Mouse (Mus musculus): Measurements from ENCODE around the gene 4930470P17Rik. TPM values are rescaled to one million over a fixed set of nuclear protein-coding genes. Genes with fewer than 3 reads are reported as not detected.

4930470P17Rik gene
- polyA plus RNA-seq, 1 experiment from 2014 or later, result not detected

- H3K36me3 ChIP-seq (ENCODE audit: insufficient read depth, low read length), result no peaks in the 10 kb centered on the region
- H3K27ac ChIP-seq (ENCODE audit: low read length), result no peak overlapping the region
- no peaks in the 10 kb centered on the region for H3K9me3 ChIP-seq (ENCODE audit: low read length)
- no peaks in the 10 kb centered on the region for H3K27me3 ChIP-seq (ENCODE audit: insufficient read depth, low read length)
- H3K4me3 ChIP-seq (ENCODE audit: low read length), result no peak overlapping the region
- 83% methylated on average over 2 of the region's 2 CpGs for whole genome bisulfite sequencing
- no peak overlapping the region for H3K9ac ChIP-seq (replicated peaks; ENCODE audit: low read length)
- H3K4me1 ChIP-seq (ENCODE audit: insufficient read depth, low read length), result peaks cover 35% of the 10 kb centered on the region
- ATAC-seq (ENCODE audit: low FRiP score, low TSS enrichment), result no peak
- no peak overlapping the region for H3K4me2 ChIP-seq (replicated peaks; ENCODE audit: low read depth, low read length)
These were observed 52.7 kb downstream of the 4930470P17Rik start for GRCm38 (mm10) chr2:170549146-170549545.

DNA sequence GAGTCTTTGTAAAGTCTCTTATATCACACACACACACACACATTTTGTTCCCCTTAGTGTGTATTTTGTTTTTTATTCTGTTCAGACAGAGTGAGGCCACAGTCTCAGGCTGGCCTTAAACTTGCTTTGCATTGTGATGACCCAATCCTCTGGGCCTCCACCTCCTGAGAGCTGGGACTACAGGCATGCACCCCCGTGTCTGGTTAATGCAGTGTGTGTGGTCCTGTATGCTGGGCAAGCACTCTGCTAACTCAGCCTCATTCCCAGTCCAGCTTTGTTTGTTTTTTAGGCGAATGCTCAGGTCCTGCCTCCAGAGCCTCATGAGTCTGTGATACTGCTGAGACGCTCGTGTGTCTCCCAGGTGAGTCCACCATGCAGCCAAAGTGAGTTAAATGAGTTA, 53.8 kb downstream of the 4930470P17Rik start:
- Histone ChIP-seq H3K9ac (replicated peaks; ENCODE audit: low read length) (no peak overlapping the region), H3K4me1 (ENCODE audit: insufficient read depth, low read length) (peaks cover 35% of the 10 kb centered on the region), H3K36me3 (ENCODE audit: insufficient read depth, low read length) (no peaks in the 10 kb centered on the region), H3K27ac (ENCODE audit: low read length) (peak overlapping the region; percentile 22; the same call in 1 of the 2 replicates), H3K4me2 (replicated peaks; ENCODE audit: low read depth, low read length) (no peak overlapping the region), H3K4me3 (ENCODE audit: low read length) (no peak overlapping the region), H3K9me3 (ENCODE audit: low read length) (no peaks in the 10 kb centered on the region), H3K27me3 (ENCODE audit: insufficient read depth, low read length) (no peaks in the 10 kb centered on the region)
- WGBS, result 31% methylated on average over 4 of the region's 4 CpGs
- ATAC-seq (ENCODE audit: low FRiP score, low TSS enrichment), result no peak

DNA sequence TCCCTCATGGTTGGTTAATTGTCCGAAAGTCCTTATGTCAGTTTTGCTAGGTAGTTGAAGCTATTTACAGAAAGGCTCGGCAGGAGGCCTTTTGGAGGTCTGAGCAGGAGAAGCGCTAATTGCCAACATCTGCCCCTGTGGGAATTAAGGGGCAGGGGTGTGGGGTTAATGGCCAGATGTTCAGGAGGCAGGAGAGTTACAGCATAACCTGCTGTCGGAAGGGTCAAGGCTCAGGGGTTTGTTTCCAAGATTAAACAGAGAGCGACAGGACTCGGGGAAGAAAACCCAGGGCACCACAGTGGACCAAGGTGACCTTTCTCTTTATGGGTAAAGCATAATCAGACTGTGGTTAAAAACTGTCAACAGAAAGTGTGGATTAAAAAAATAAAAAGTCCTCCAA, 54.3 kb downstream of the 4930470P17Rik start:
- no peak overlapping the region for H3K4me3 ChIP-seq (ENCODE audit: low read length)
- H3K27ac ChIP-seq (ENCODE audit: low read length), result peak overlapping the region; percentile 22; the same call in 1 of the 2 replicates
- H3K4me1 ChIP-seq (ENCODE audit: insufficient read depth, low read length), result peaks cover 35% of the 10 kb centered on the region
- no peak overlapping the region for H3K9ac ChIP-seq (replicated peaks; ENCODE audit: low read length)
- 15% methylated on average over 6 of the region's 6 CpGs for whole genome bisulfite sequencing
- H3K4me2 ChIP-seq (replicated peaks; ENCODE audit: low read depth, low read length), result no peak overlapping the region
- H3K9me3 ChIP-seq (ENCODE audit: low read length), result no peaks in the 10 kb centered on the region
- no peak for ATAC-seq (ENCODE audit: low FRiP score, low TSS enrichment)
- H3K27me3 ChIP-seq (ENCODE audit: insufficient read depth, low read length), result no peaks in the 10 kb centered on the region
- no peaks in the 10 kb centered on the region for H3K36me3 ChIP-seq (ENCODE audit: insufficient read depth, low read length)

GRCm38 (mm10) chr2:170545745-170546144, 56.1 kb downstream of the 4930470P17Rik start:
- 40% methylated on average over 4 of the region's 4 CpGs for WGBS
- Histone ChIP-seq H3K27me3 (ENCODE audit: insufficient read depth, low read length) (no peaks in the 10 kb centered on the region), H3K4me2 (replicated peaks; ENCODE audit: low read depth, low read length) (no peak overlapping the region), H3K9ac (replicated peaks; ENCODE audit: low read length) (no peak overlapping the region), H3K36me3 (ENCODE audit: insufficient read depth, low read length) (no peaks in the 10 kb centered on the region), H3K27ac (ENCODE audit: low read length) (no peak overlapping the region), H3K9me3 (ENCODE audit: low read length) (no peaks in the 10 kb centered on the region), H3K4me3 (ENCODE audit: low read length) (no peak overlapping the region), H3K4me1 (ENCODE audit: insufficient read depth, low read length) (peaks cover 31% of the 10 kb centered on the region)
- no peak for ATAC-seq (ENCODE audit: low FRiP score, low TSS enrichment)

GRCm38 (mm10) chr2:170544950-170545349, 56.9 kb downstream of the 4930470P17Rik start:
- peak overlapping the region; percentile 51 for H3K27ac ChIP-seq (ENCODE audit: low read length)
- no peak overlapping the region for H3K9ac ChIP-seq (replicated peaks; ENCODE audit: low read length)
- ATAC-seq (ENCODE audit: low FRiP score, low TSS enrichment), result no peak
- H3K36me3 ChIP-seq (ENCODE audit: insufficient read depth, low read length), result no peaks in the 10 kb centered on the region
- peaks cover 30% of the 10 kb centered on the region for H3K4me1 ChIP-seq (ENCODE audit: insufficient read depth, low read length)
- no peak overlapping the region for H3K4me2 ChIP-seq (replicated peaks; ENCODE audit: low read depth, low read length)
- H3K9me3 ChIP-seq (ENCODE audit: low read length), result no peaks in the 10 kb centered on the region
- no peak overlapping the region for H3K4me3 ChIP-seq (ENCODE audit: low read length)
- no peaks in the 10 kb centered on the region for H3K27me3 ChIP-seq (ENCODE audit: insufficient read depth, low read length)
- 68% methylated on average over 7 of the region's 7 CpGs for WGBS

GRCm38 (mm10) chr2:170544159-170544558, 57.7 kb downstream of the 4930470P17Rik start:
- Histone ChIP-seq H3K4me2 (replicated peaks; ENCODE audit: low read depth, low read length) (no peak overlapping the region), H3K4me1 (ENCODE audit: insufficient read depth, low read length) (peaks cover 25% of the 10 kb centered on the region), H3K4me3 (ENCODE audit: low read length) (no peak overlapping the region), H3K27me3 (ENCODE audit: insufficient read depth, low read length) (no peaks in the 10 kb centered on the region), H3K9ac (replicated peaks; ENCODE audit: low read length) (no peak overlapping the region), H3K36me3 (ENCODE audit: insufficient read depth, low read length) (no peaks in the 10 kb centered on the region), H3K9me3 (ENCODE audit: low read length) (no peaks in the 10 kb centered on the region), H3K27ac (ENCODE audit: low read length) (no peak overlapping the region)
- WGBS, result 65% methylated on average over 3 of the region's 3 CpGs
- no peak for ATAC-seq (ENCODE audit: low FRiP score, low TSS enrichment)

- no peak overlapping the region for H3K9ac ChIP-seq (replicated peaks; ENCODE audit: low read length)
- no peaks in the 10 kb centered on the region for H3K36me3 ChIP-seq (ENCODE audit: insufficient read depth, low read length)
- no peaks in the 10 kb centered on the region for H3K9me3 ChIP-seq (ENCODE audit: low read length)
- no peak overlapping the region for H3K4me2 ChIP-seq (replicated peaks; ENCODE audit: low read depth, low read length)
- H3K4me3 ChIP-seq (ENCODE audit: low read length), result no peak overlapping the region
- H3K27me3 ChIP-seq (ENCODE audit: insufficient read depth, low read length), result no peaks in the 10 kb centered on the region
- ATAC-seq (ENCODE audit: low FRiP score, low TSS enrichment), result no peak
- no peak overlapping the region for H3K27ac ChIP-seq (ENCODE audit: low read length)
- WGBS, result 78% methylated on average over 5 of the region's 5 CpGs
- H3K4me1 ChIP-seq (ENCODE audit: insufficient read depth, low read length), result peaks cover 23% of the 10 kb centered on the region
These were observed 58.2 kb downstream of the 4930470P17Rik start for GRCm38 (mm10) chr2:170543625-170544024.

DNA sequence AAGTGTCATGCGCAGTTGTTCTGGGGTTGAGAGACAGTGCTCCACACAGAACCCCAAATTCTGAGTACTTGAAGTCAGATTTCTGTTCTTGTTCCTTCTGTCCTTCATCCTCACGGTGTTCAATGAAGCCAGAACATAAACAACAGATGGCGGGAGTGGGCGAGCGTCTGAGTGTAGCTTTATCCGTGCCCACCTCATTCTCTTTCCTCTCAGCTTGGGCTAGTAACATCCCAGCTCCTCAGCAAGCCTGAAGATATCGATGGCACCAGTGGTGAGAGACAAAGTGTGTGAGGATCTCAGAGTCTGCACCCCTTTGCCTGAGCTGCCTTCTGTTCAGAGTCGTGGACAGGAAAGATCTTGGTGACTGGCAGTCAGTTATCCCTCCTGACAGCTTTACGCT, 62.6 kb downstream of the 4930470P17Rik start:
- 70% methylated on average over 9 of the region's 9 CpGs for WGBS
- Histone ChIP-seq H3K9me3 (ENCODE audit: low read length) (no peaks in the 10 kb centered on the region), H3K4me2 (replicated peaks; ENCODE audit: low read depth, low read length) (no peak overlapping the region), H3K9ac (replicated peaks; ENCODE audit: low read length) (no peak overlapping the region), H3K36me3 (ENCODE audit: insufficient read depth, low read length) (no peaks in the 10 kb centered on the region), H3K27ac (ENCODE audit: low read length) (no peak overlapping the region), H3K4me3 (ENCODE audit: low read length) (no peak overlapping the region), H3K4me1 (ENCODE audit: insufficient read depth, low read length) (no peaks in the 10 kb centered on the region), H3K27me3 (ENCODE audit: insufficient read depth, low read length) (no peaks in the 10 kb centered on the region)
- ATAC-seq (ENCODE audit: low FRiP score, low TSS enrichment), result no peak

- H3K27ac ChIP-seq (ENCODE audit: low read length), result no peak overlapping the region
- no peak for ATAC-seq (ENCODE audit: low FRiP score, low TSS enrichment)
- H3K9me3 ChIP-seq (ENCODE audit: low read length), result no peaks in the 10 kb centered on the region
- no peaks in the 10 kb centered on the region for H3K4me1 ChIP-seq (ENCODE audit: insufficient read depth, low read length)
- 0 out of 2 replicates have a peak, but pooled peaks cover 3% of the 10 kb centered on the region for H3K27me3 ChIP-seq (ENCODE audit: insufficient read depth, low read length)
- H3K4me2 ChIP-seq (replicated peaks; ENCODE audit: low read depth, low read length), result no peak overlapping the region
- no peak overlapping the region for H3K9ac ChIP-seq (replicated peaks; ENCODE audit: low read length)
- H3K4me3 ChIP-seq (ENCODE audit: low read length), result no peak overlapping the region
- no peaks in the 10 kb centered on the region for H3K36me3 ChIP-seq (ENCODE audit: insufficient read depth, low read length)
These were observed 66.0 kb downstream of the 4930470P17Rik start for GRCm38 (mm10) chr2:170535841-170536240.

DNA sequence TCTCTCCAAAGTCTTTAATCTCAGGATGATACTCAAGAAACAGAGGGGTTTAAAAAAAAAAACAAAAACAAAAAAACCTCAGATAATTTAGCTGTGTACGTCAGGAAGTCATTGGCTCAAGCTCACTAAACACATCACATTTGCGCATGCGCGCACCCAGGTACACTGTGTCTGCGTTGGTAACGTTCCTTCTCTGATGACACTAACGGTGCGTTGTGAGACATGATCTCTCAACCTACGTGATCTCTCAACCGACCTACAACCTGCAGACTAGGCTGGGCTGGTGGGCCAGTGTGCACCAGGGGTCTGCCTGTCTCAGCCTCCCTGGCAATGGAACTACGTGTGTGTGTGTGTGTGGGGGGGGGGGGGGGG, 67.0 kb downstream of the 4930470P17Rik start:
- no peaks in the 10 kb centered on the region for H3K4me1 ChIP-seq (ENCODE audit: insufficient read depth, low read length)
- 0 out of 2 replicates have a peak, but pooled peaks cover 3% of the 10 kb centered on the region for H3K27me3 ChIP-seq (ENCODE audit: insufficient read depth, low read length)
- no peak overlapping the region for H3K27ac ChIP-seq (ENCODE audit: low read length)
- no peak overlapping the region for H3K4me2 ChIP-seq (replicated peaks; ENCODE audit: low read depth, low read length)
- H3K36me3 ChIP-seq (ENCODE audit: insufficient read depth, low read length), result no peaks in the 10 kb centered on the region
- no peak overlapping the region for H3K9ac ChIP-seq (replicated peaks; ENCODE audit: low read length)
- H3K9me3 ChIP-seq (ENCODE audit: low read length), result no peaks in the 10 kb centered on the region
- H3K4me3 ChIP-seq (ENCODE audit: low read length), result no peak overlapping the region
- 84% methylated on average over 11 of the region's 11 CpGs for WGBS
- no peak for ATAC-seq (ENCODE audit: low FRiP score, low TSS enrichment)
